Mouse (Mus musculus): ENCODE measurements at regions not wholly inside any gene's neighbourhood (a gene's known extent, or its start where the extent isn't known, plus 50 kb on each side); places are given as distances from the start of the nearest gene placed in this dataset.
"Not testable (repeated sequence)": the region's sequence is repeated elsewhere in the genome, so short reads cannot be mapped to it uniquely, and the experiment has no call there.

GRCm38 (mm10) chr12:115059954-115060353 lies 987.6 kb upstream of the Zfp386 start:
- TF ChIP-seq ZNF384 (IDR thresholded peaks at IDR 0.05; ENCODE audit: low read depth, low read length); HCFC1 (IDR thresholded peaks at IDR 0.05; ENCODE audit: borderline replicate concordance, insufficient read depth, low read length); CHD2 (IDR thresholded peaks at IDR 0.05; ENCODE audit: low read depth, low read length): not testable (repeated sequence)

Measured in ES-E14 (cell line).